Mouse (Mus musculus) right cerebral cortex, postnatal 36 days (tissue): ENCODE data around the gene Tgm2.

Experiments
- DNase-seq, 2 experiments: peaks; one replicate each; pipeline ENCODE4 v3.0.0; 2022; ENCODE audit warnings: low spot score in 2 of 2, mixed read lengths in 1 of 2

Tgm2 gene

DNA sequence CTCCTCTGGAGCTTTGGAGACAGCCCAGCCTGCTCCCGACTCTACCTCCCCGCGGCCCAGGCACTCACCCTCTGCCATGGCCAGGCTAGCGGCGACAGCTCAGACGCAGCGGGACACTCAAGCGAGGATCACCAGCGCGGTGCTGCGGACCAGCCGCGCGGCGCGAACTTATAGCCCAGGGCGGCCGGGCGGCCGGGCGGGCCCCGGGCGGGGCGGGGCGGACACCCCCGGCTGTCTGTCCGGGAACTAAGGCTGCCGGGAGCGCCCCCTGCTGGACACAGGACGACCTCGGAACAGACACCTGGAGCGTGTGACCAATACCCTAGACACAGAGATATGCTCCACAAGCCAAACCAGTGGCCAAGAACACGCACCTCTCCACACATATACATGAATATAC is at the start of gene Tgm2:
Gene Tgm2, minus strand, starts transcription at position 214 of the 400 bp plus-strand sequence.
- DNase-seq, result peak; percentile 40 to 60

DNA sequence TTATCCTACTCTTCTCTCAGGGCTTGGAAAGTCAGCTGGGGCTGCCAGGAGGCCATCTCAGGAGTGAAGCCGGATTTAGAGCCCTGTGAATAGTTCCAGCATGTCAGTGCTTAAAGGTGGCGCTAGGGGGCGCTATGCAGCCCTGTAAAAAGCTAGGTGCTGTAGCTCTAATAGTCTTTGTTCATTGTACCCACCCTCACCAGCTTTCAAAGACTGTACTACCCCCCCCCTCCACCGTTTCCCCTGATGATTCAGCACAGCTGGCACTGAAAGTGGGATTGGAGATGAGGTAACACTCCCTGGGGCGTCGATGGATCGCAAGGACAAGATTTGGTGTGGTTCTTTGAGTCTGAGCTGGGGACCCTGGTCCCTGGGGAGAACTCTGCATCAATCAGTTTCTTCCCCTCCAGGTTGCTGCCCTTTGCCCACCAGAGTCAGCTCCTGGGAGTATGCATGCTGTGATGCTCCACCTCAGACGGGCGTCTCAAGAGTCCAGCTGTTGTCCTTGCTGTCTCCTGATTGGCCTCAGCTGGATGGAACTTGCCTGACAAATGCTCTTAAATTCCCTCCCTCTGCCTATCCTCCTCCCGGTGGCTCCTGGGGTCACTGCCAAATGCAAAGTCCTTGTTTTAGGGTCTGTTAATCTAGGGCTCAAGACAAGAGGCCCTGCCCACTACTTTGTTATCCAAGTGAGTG is 48.9 kb upstream of the Tgm2 start:
- no peak for DNase-seq

GRCm38 (mm10) chr2:158193611-158194336 is 47.5 kb upstream of the Tgm2 start:
- no peak for DNase-seq

DNA sequence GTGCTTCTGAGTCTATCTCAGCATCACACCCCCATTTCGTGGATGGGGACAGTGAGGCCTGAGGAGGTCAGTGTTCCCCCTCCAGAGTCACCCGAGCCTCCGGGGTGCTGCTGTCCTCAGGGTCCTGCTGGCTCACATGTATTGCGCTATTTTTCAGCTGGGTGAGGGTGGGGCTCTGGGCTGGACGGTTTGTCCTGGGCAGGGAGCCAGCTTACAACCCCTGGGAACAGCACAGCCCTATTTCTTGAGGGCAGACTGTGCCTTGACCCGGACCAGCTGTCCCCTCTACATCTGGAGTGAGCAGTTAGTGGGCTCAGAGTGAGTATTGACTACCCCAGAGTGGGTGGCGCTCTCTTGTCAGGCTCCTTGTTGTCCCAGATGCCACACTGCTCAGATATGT is 44.9 kb upstream of the Tgm2 start:
- DNase-seq, result peak in 1 of 2 experiments; percentile 25

DNA sequence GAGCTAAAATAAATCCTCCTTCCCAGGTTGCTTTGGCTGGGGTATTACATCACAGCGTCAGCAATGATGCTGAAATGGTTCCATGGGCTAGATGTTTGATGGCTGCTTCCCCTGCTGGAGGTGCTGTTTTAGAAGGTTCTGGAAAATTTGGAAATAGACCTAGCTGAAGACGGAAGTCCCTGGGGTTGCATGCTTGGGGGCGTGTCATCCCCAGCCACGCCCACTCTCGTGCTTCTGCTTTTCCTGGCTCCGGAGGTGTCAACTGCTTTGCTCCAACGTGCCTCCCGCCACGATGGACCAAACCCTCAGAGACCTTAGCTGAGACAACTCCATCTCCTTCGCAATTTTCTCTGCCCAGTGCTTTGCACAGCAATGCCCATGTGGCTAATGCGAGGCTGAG is 43.2 kb upstream of the Tgm2 start:
- no peak for DNase-seq

DNA sequence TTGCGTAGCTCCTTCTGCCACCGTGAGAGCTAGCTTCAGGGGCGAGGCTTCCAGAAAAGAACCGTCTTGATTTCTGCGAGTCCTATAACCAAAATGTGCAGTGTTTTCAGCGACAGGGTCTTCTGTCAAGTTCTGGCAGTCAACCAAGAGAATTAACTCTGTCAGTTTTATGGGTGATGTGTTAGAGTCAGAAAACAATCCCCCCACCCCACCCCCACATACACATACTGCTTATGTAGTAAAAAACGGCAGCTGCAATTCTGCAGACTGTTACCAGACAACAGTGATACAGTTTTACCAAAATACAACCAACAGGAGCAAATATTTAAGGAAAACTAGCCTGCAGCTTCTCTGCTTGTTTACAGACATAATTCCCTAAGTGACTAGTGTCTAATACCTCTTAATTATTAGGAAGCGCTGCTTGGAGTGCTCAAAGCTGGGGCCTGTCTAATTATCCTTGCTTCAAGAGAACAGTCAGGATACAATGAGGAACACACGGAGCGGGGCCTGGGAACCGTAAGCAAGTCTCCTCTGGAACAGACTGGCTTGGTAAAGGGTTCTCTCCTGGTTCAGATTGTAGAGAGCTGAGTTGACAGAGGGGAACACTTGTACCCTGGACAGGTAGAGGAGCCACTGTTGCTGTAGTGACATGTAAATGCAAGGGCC is 40.1 kb upstream of the Tgm2 start:
- DNase-seq, result no peak

- DNase-seq, result no peak
These were observed 37.0 kb upstream of the Tgm2 start for GRCm38 (mm10) chr2:158183266-158183665.

DNA sequence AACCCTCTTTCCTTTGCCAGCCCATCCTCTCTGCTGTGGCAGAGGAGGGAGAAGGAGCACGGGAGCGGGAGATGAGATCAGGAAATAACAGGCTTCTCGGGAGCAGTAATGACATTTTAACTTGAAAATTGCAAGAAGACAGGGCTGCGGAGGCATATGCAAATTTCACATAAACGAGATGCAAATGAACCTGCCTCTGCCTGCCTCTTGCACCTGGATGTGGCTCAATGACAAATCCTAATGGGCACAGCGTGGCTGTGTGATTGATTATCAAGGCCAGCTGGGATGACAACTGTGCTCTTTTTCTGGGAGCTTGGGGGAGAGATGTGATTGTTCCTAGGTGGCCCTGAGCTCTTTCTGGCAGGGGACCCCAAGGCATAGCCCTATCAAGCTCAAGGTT is 35.7 kb upstream of the Tgm2 start:
- DNase-seq, result no peak

- DNase-seq, result no peak
These were observed 34.6 kb upstream of the Tgm2 start for GRCm38 (mm10) chr2:158180797-158181196.

DNA sequence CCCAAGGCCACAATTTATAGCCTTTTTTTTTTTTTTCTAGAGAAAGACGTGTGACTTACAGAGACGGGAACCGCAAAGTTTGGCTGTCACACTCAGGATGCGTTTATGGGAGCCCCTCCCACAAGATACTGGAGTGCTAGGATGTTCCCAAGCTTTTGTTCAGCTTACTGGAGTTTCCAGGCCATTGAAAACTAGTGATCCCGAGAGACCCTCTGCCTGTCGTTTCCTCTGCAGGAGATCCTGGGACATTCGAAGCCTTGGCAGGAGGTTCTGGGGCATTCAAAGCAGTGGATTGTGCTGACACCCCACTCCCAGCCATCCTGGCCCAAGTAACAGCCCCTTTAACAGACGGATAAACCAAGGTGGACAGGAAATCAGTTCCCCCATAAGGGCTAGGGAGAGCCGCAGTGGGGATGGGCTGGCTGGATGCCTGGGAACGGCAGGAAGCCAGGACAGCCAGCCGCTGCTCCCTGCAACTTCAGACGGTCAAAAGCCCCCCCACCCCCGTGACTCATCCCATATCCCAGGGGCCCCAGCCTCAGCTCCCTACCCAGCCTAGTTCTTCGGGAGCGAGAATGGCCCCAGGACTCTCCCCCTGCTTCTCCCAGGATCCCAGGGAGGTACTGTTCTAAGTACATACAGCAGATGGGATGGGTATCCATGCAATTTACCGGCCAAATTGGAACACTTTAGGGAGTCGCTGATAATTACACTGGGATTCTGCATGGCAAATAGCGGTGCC is 33.3 kb upstream of the Tgm2 start:
- DNase-seq, result no peak

DNA sequence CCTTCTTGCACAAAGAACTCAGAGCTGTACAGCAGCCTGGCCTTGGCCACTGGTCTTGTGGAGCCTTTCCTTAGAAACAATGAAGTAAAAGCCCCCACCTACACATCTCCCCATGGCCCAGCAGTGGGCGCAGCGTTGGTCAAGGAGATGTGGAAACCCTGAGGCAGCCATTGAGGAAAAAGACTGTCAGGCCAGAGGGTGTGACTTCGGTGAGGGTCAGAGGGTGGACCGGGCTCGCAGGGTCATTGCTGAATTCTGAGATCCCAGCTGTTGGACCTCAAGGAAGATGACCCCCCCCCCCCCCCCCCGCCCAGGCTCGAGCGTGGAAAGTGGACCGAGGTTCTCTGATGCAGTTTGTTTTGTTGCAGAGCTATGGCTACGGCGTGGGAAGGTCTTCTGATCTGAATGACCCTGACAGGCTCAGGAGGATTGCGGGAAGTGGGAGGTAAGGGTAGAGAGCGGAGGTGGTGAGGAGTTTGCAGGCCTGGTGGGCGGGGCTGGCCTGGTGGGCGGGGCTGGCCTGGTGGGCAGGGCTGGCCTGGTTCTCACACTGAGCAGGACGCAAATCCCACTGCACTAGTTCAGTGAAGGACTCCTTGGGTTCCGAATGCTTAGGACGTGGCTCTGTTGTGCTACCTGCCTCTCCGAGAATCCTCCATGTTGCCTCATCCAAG is 32.6 kb upstream of the Tgm2 start:
- no peak for DNase-seq

- DNase-seq, result no peak
These were observed 31.9 kb upstream of the Tgm2 start for GRCm38 (mm10) chr2:158178139-158178538.

- no peak for DNase-seq
These were observed 31.3 kb upstream of the Tgm2 start for GRCm38 (mm10) chr2:158177574-158177973.

- no peak for DNase-seq
These were observed 30.5 kb upstream of the Tgm2 start for GRCm38 (mm10) chr2:158176763-158177162.

GRCm38 (mm10) chr2:158175433-158175832 is 29.2 kb upstream of the Tgm2 start:
- no peak for DNase-seq

- no peak for DNase-seq
These were observed 28.7 kb upstream of the Tgm2 start for GRCm38 (mm10) chr2:158174958-158175357.

GRCm38 (mm10) chr2:158174438-158174837 is 28.2 kb upstream of the Tgm2 start:
- DNase-seq, result no peak

GRCm38 (mm10) chr2:158170394-158170793 is 24.2 kb upstream of the Tgm2 start:
- DNase-seq, result no peak

DNA sequence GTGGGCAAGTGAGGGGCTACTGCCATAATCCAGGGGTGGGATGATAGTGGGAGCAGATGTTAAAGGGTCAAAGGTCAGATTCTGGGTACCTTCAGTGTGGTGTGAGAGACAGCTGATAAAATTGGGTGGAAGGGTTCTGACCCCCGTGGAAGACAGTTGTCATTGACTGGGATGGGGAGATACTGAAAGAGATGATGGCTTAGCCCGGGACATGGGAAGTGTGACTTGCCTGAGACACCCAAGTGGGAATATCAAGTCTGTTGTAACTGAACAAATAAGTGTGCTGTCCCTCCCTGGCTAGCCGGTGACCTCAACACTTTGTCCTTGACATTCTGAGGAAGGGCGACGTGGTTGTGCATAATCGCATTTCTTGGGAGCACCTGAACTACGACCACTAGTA is 23.5 kb upstream of the Tgm2 start:
- DNase-seq, result no peak

- DNase-seq, result no peak
These were observed 23.1 kb upstream of the Tgm2 start for GRCm38 (mm10) chr2:158169351-158169750.

GRCm38 (mm10) chr2:158168741-158169211 is 22.5 kb upstream of the Tgm2 start:
- no peak for DNase-seq
